ENCODE assay signal across 30 mouse cellular contexts in the genomic region with DNA sequence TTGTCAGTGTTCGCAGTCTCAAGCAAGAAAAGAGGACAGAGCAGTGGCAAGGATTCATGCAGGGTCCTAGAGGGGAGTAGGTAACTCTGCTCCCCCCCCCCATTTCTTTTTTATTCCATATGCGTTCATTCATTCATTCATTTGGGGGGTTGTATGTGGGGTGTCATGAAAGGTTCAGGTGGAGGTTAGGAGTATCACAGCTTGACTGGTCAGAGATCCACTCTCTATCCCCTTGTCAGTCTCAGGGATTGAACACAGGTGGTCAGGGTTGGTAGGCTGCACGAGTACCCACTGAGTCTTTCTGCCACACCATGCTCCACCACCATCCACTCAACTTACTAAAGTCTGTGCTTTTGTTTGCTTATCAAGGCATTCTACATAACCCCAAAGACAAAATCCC.
DNase-seq lines count a peak whose midpoint lies in the region; ATAC-seq lines count a peak whose summit lies in the region.
"Had no signal": no experiment of that assay in that cellular context is flagged by ENCODE, and none has a peak within 500 bp of the region (broad histone marks: within the 10 kb centered on the region; RNA-seq: fewer than 3 reads in every experiment).

No protein-coding gene starts in this region.

- no peak overlapping the region for H3K4me3 ChIP-seq in embryonic facial prominence, embryonic 11.5 days (ENCODE audit: low read depth, low read length)
- H3K4me3 ChIP-seq in embryonic facial prominence, embryonic 10.5 days = no peak overlapping the region
- H3K4me3 ChIP-seq in midbrain, embryonic 11.5 days (ENCODE audit: low read depth, low read length) = no peak overlapping the region
- no peak overlapping the region for H3K4me3 ChIP-seq in midbrain, embryonic 10.5 days
- no peak overlapping the region for H3K4me3 ChIP-seq in hindbrain, embryonic 15.5 days
- H3K4me3 ChIP-seq in neural tube, embryonic 15.5 days (replicated peaks) = no peak overlapping the region
- H3K4me3 ChIP-seq: embryonic facial prominence, embryonic 13.5 days; forebrain, embryonic 10.5 days; heart, embryonic 13.5 days; intestine, embryonic 15.5 days; layer of hippocampus, adult 2 months; liver, embryonic 15.5 days; myocyte had no signal

- 0 out of 2 replicates have a peak, but pooled peaks have one; percentile 59 for ATAC-seq in embryonic facial prominence, embryonic 11.5 days (replicated peaks; ENCODE audit: insufficient number of reproducible peaks, low FRiP score, low TSS enrichment, low read depth)
- ATAC-seq in midbrain, embryonic 11.5 days (ENCODE audit: low FRiP score) = peak; percentile 16; the same call in 1 of the 2 replicates
- no peak for ATAC-seq in hindbrain, embryonic 15.5 days (ENCODE audit: low FRiP score, low read depth)
- peak; percentile 47; the same call in 1 of the 2 replicates for ATAC-seq in neural tube, embryonic 15.5 days (ENCODE audit: low FRiP score)
- ATAC-seq: activated CD4-positive, CD25-positive, alpha-beta regulatory T cell, adult 4 months; intestine, embryonic 15.5 days had no signal

- H3K4me1 ChIP-seq in embryonic facial prominence, embryonic 11.5 days (ENCODE audit: control insufficient read depth, insufficient read depth, low read length) = no peaks in the 10 kb centered on the region
- peaks cover 14% of the 10 kb centered on the region for H3K4me1 ChIP-seq in embryonic facial prominence, embryonic 10.5 days
- no peaks in the 10 kb centered on the region for H3K4me1 ChIP-seq in midbrain, embryonic 11.5 days (ENCODE audit: control insufficient read depth, insufficient read depth, low read length)
- H3K4me1 ChIP-seq in midbrain, embryonic 10.5 days = 0 out of 2 replicates have a peak, but pooled peaks cover 2% of the 10 kb centered on the region
- H3K4me1 ChIP-seq in hindbrain, embryonic 15.5 days (replicated peaks) = peaks cover 12% of the 10 kb centered on the region; the same call in 1 of the 2 replicates
- no peaks in the 10 kb centered on the region for H3K4me1 ChIP-seq in neural tube, embryonic 15.5 days
- H3K4me1 ChIP-seq: heart, embryonic 13.5 days; intestine, embryonic 15.5 days; liver, embryonic 15.5 days had no signal

- H3K36me3 ChIP-seq in embryonic facial prominence, embryonic 11.5 days (replicated peaks; ENCODE audit: control insufficient read depth, insufficient read depth, low read depth, low read length) = no peaks in the 10 kb centered on the region
- no peaks in the 10 kb centered on the region for H3K36me3 ChIP-seq in embryonic facial prominence, embryonic 10.5 days (replicated peaks)
- H3K36me3 ChIP-seq in midbrain, embryonic 11.5 days (ENCODE audit: control insufficient read depth, insufficient read depth, low read length) = no peaks in the 10 kb centered on the region
- no peaks in the 10 kb centered on the region for H3K36me3 ChIP-seq in midbrain, embryonic 10.5 days
- H3K36me3 ChIP-seq in hindbrain, embryonic 15.5 days = no peaks in the 10 kb centered on the region
- H3K36me3 ChIP-seq in neural tube, embryonic 15.5 days = no peaks in the 10 kb centered on the region
- H3K36me3 ChIP-seq: embryonic facial prominence, embryonic 13.5 days; forebrain, embryonic 10.5 days; heart, embryonic 13.5 days; intestine, embryonic 15.5 days; liver, embryonic 15.5 days had no signal

- no peaks in the 10 kb centered on the region for H3K27me3 ChIP-seq in embryonic facial prominence, embryonic 11.5 days (ENCODE audit: control insufficient read depth, insufficient read depth, low read length)
- no peaks in the 10 kb centered on the region for H3K27me3 ChIP-seq in embryonic facial prominence, embryonic 10.5 days (replicated peaks; ENCODE audit: low read depth, poor library complexity, severe bottlenecking)
- H3K27me3 ChIP-seq in midbrain, embryonic 11.5 days (ENCODE audit: control insufficient read depth, insufficient read depth, low read length) = no peaks in the 10 kb centered on the region
- H3K27me3 ChIP-seq in midbrain, embryonic 10.5 days (ENCODE audit: low read depth, poor library complexity, severe bottlenecking) = no peaks in the 10 kb centered on the region
- H3K27me3 ChIP-seq in hindbrain, embryonic 15.5 days = no peaks in the 10 kb centered on the region
- no peaks in the 10 kb centered on the region for H3K27me3 ChIP-seq in neural tube, embryonic 15.5 days (replicated peaks)
- H3K27me3 ChIP-seq: CH12.LX; embryonic facial prominence, embryonic 13.5 days; heart, embryonic 13.5 days; intestine, embryonic 15.5 days; liver, embryonic 15.5 days had no signal

- no peak for DNase-seq in embryonic facial prominence, embryonic 11.5 days (ENCODE audit: low spot score)
- no peak for DNase-seq in embryonic facial prominence, embryonic 10.5 days (ENCODE audit: low spot score)
- peak; percentile 70 for DNase-seq in midbrain, embryonic 11.5 days (ENCODE audit: low spot score, missing footprints)
- no peak for DNase-seq in midbrain, embryonic 10.5 days (ENCODE audit: low spot score)
- DNase-seq in right cerebral cortex, postnatal 36 days (ENCODE audit: low spot score in 2 of 2) = no peak
- DNase-seq: adrenal gland, adult 8-10 months; cerebellum, adult 9-10 months; cerebellum, postnatal 36 days; forebrain, postnatal 0 days; heart, postnatal 10 days; kidney, adult 2 months; kidney, postnatal 36 days; left cerebral cortex, postnatal 4 days; liver; lung, embryonic 14.5 days; lung, postnatal 14 days; right cerebral cortex, postnatal 25 days; spleen, adult 18-20 months; thymus, postnatal 14 days had no signal

- 81% methylated on average over 3 of the region's 3 CpGs for WGBS in embryonic facial prominence, embryonic 11.5 days
- 87% methylated on average over 3 of the region's 3 CpGs for WGBS in embryonic facial prominence, embryonic 10.5 days
- 90% methylated on average over 3 of the region's 3 CpGs for WGBS in midbrain, embryonic 11.5 days
- 87% methylated on average over 3 of the region's 3 CpGs for WGBS in midbrain, embryonic 10.5 days
- WGBS in hindbrain, embryonic 15.5 days = 81% methylated on average over 3 of the region's 3 CpGs
- WGBS in neural tube, embryonic 15.5 days = 83% methylated on average over 3 of the region's 3 CpGs

- H3K9ac ChIP-seq in embryonic facial prominence, embryonic 11.5 days (replicated peaks; ENCODE audit: low read length) = no peak overlapping the region
- H3K9ac ChIP-seq in midbrain, embryonic 11.5 days (ENCODE audit: low read length) = no peak overlapping the region
- H3K9ac ChIP-seq in hindbrain, embryonic 15.5 days = no peak overlapping the region
- H3K9ac ChIP-seq in neural tube, embryonic 15.5 days (replicated peaks) = no peak overlapping the region
- H3K9ac ChIP-seq: embryonic facial prominence, embryonic 13.5 days; forebrain, postnatal 0 days; heart, embryonic 13.5 days; intestine, embryonic 15.5 days; liver, embryonic 15.5 days; lung, embryonic 14.5 days had no signal

- no peak overlapping the region for H3K4me2 ChIP-seq in embryonic facial prominence, embryonic 11.5 days (ENCODE audit: low read depth, low read length)
- no peak overlapping the region for H3K4me2 ChIP-seq in midbrain, embryonic 11.5 days
- no peak overlapping the region for H3K4me2 ChIP-seq in hindbrain, embryonic 15.5 days
- no peak overlapping the region for H3K4me2 ChIP-seq in neural tube, embryonic 15.5 days
- H3K4me2 ChIP-seq: embryonic facial prominence, embryonic 13.5 days; heart, embryonic 13.5 days; intestine, embryonic 15.5 days; liver, embryonic 15.5 days; lung, embryonic 14.5 days had no signal

- H3K9me3 ChIP-seq in embryonic facial prominence, embryonic 11.5 days (replicated peaks; ENCODE audit: control insufficient read depth, low read length) = no peaks in the 10 kb centered on the region
- H3K9me3 ChIP-seq in embryonic facial prominence, embryonic 10.5 days = no peaks in the 10 kb centered on the region
- H3K9me3 ChIP-seq in midbrain, embryonic 11.5 days (ENCODE audit: control insufficient read depth, low read length) = no peaks in the 10 kb centered on the region
- no peaks in the 10 kb centered on the region for H3K9me3 ChIP-seq in midbrain, embryonic 10.5 days (replicated peaks)
- no peaks in the 10 kb centered on the region for H3K9me3 ChIP-seq in hindbrain, embryonic 15.5 days
- H3K9me3 ChIP-seq in neural tube, embryonic 15.5 days (replicated peaks) = no peaks in the 10 kb centered on the region
- H3K9me3 ChIP-seq: embryonic facial prominence, embryonic 13.5 days; forebrain, embryonic 10.5 days; heart, embryonic 13.5 days; intestine, embryonic 15.5 days; liver, embryonic 15.5 days had no signal

- H3K27ac ChIP-seq in embryonic facial prominence, embryonic 11.5 days (replicated peaks; ENCODE audit: low read depth, low read length) = no peak overlapping the region
- no peak overlapping the region for H3K27ac ChIP-seq in embryonic facial prominence, embryonic 10.5 days (replicated peaks)
- H3K27ac ChIP-seq in midbrain, embryonic 11.5 days (ENCODE audit: low read depth, low read length) = no peak overlapping the region
- no peak overlapping the region for H3K27ac ChIP-seq in midbrain, embryonic 10.5 days (replicated peaks)
- peak overlapping the region; percentile 1; the same call in 1 of the 2 replicates for H3K27ac ChIP-seq in hindbrain, embryonic 15.5 days (replicated peaks)
- H3K27ac ChIP-seq in neural tube, embryonic 15.5 days (replicated peaks) = no peak overlapping the region
- H3K27ac ChIP-seq: embryonic facial prominence, embryonic 13.5 days; forebrain, embryonic 10.5 days; heart, embryonic 13.5 days; intestine, embryonic 15.5 days; layer of hippocampus, adult 2 months; liver, embryonic 15.5 days had no signal
